Mouse (Mus musculus) right cerebral cortex, postnatal 4 days (tissue): ENCODE data around the gene Nfkb2.

Experiments used
- DNase-seq: peaks from one replicate; pipeline ENCODE4 v3.0.0-alpha.2; 2022

The Nfkb2 gene

DNA sequence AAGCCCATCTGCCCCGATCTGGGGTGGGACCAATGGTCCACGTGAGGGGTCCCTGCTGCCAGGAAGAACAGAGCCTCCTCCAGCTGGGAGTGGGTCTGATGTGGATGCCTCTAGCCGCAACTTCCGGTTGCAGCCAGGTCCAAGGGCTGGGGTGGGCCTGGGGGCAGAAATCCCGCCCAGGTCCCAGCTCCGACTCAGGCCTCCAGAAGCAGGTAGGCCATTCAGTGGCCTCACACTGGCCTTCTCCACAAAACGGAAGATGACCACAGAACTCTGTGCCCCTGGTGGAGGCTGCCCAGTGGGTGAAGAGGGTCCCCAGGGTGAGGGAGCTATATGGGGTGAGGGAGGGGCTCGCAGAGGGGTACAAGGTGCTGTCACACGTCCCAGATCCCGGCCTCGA is 20.2 kb downstream of the Nfkb2 start:
- no peak for DNase-seq

DNA sequence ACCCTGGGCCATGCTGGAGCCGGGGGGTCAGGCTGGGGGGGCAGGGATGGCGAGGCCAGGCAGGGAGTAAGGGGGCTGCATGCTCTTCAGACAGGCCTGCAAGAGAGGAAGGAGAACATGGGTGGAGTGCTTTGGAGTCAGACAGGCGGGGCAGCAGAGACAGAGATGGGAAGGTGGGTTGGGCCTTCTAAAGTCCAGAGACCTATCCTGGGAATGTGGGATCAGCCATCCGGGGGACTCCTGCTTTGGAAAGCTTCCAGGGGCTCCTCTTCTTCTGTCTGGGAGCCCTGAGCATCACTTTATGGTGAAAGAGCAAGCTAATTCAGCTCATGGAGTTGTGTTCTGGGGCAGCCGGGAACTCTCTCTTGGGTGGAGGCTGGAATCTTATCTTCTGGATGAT is 20.8 kb downstream of the Nfkb2 start:
- no peak for DNase-seq

GRCm38 (mm10) chr19:46326019-46326755 is 22.1 kb downstream of the Nfkb2 start:
- peak; percentile 57 for DNase-seq

DNA sequence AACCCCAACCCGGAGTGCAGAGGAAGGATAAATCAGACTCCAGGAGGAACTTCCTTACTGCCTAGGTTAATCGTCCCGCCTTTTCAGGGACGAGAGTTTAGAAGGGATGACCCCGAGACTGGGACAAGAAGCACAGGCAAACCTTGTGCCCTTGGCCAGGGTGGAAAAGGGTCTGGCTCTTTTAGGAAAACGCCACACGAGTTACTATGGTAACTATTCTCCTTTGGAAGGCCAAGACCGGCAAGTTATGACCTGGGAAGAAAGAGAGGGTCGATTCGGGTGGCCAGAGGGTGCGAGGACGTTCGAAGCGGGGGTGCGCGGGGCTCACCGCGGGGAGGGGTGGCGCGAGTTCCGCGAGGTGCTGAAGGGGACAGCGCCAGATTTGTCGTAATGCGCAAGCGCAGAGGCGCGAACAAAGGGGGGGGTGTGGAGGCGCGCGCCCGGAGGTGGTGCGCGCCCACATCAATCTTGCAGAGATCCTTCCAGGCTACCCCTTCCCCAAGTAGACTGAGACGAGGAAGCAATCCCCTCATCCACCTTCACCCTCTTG is 22.7 kb downstream of the Nfkb2 start, which contains the start of gene Psd:
Psd (minus strand) TSS at position 401 of the 550 bp plus-strand sequence.
- DNase-seq, result peak; percentile 80

- DNase-seq, result peak; percentile 16
Measured at GRCm38 (mm10) chr19:46327531-46328064, 23.5 kb downstream of the Nfkb2 start.

GRCm38 (mm10) chr19:46328081-46329030 is 24.2 kb downstream of the Nfkb2 start, which contains the start of gene Fbxl15:
TSS of gene Fbxl15 (plus strand) at chr19:46328184.
- peak; percentile 92 for DNase-seq

- DNase-seq, result no peak
Measured at GRCm38 (mm10) chr19:46329031-46329641, 25.0 kb downstream of the Nfkb2 start.

GRCm38 (mm10) chr19:46329951-46330350 is 25.8 kb downstream of the Nfkb2 start:
- DNase-seq, result peak; percentile 75

DNA sequence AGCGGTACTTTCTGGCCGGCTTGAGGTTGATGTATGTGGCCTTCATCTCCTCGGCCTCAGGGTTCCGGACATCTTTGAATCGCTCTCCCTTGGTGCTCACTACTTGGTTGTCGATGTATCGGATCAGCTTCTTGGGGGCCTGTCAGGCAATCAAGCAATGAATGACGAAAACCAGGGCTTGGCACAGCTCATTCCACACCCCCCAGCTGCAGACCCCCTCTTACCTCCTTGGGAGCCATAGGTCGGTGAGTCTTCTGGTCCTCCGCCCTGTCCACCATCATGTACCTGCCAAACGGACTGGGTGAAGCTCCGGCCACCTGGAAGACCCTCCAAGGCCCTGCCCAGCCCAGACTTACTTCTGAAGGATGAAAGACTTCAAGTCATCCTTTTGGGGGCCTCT is 26.6 kb downstream of the Nfkb2 start:
- DNase-seq, result no peak

DNA sequence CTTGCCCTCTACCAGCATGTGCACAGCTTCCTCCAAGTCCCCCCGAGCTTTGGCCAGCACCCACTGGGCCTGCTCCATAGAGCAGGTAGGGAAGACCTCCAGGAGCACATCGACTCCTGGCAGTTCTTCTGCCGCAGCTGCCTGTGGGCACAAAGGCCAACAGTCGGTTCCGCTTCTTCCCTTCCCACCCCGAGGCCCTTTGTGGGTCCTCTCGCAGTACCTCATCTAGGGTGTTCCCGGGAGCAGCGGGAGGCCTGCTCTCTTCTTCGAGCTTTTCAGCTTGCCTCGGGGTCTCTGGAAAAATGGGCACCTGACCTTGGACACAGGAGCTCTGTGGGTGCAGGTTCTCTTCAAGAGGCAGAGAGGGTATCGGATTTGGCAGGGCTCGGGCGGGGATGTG is 27.2 kb downstream of the Nfkb2 start:
- DNase-seq, result no peak

DNA sequence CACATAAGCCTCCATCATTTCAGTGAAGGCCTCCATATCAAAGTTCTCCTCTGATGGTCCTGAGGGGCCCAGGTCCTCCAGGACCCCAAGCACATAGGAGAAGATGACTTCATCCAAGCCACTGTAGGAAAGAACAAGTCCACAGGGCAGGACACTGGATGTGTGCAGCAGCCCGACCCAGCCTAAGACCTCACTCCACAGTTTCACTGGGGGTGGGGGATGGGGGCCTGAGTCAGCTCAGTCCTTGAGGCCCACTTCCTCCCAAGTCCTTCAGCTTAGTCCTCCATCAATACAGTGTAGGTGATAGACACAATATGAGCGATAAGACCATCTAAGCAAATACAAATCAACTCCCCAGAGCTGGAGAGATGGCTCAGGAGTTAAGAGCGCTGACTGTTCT is 27.8 kb downstream of the Nfkb2 start:
- DNase-seq, result peak; percentile 13

DNA sequence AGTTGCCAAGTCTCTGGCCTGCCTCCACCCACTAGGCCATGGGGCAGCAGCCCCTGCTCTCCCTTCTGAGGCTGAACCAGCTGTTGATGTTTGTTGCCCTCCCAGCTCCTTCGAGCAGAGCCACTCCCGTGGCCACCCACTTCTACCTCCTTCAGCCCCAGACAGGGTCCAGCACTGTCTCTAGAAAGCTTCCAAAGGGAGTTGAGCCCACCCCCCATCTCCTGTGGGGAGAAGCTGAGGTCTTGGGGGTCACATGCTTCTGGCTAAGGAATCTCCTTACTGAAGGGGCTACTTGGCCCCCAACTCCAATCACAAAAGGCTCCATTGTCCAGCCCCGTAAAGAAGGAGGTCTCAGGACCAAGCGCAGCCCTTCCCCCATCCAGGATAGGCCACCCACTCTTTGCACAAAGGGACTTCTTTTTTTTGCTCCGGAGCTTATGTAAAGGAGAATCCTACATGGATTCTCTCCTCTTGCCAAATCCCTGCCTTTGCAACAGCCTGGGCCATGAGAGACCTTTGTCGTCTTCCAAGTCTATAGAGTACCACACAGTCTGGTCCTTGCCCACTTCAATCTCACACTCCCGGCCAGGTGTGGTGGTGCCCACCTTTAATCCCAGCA is 28.7 kb downstream of the Nfkb2 start:
- no peak for DNase-seq

DNA sequence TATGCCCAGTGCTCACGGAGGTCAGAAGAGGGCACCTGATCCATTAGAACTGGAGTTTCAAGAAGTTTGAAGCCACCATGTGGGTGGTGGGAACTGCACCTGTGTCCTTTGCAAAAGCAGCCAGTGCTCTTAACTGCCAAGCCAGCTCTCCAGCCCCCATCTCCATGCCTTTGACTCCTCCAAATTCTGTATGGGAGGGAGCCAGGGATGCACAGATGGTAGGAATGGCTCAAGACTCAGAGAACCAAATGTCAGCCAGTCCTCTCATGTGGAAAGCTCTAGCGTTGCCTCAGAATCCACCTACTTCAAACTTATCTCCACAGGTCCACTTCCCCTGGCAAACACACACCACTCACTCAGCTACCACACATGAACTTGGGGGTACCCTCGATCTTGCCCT is 29.8 kb downstream of the Nfkb2 start:
- no peak for DNase-seq

DNA sequence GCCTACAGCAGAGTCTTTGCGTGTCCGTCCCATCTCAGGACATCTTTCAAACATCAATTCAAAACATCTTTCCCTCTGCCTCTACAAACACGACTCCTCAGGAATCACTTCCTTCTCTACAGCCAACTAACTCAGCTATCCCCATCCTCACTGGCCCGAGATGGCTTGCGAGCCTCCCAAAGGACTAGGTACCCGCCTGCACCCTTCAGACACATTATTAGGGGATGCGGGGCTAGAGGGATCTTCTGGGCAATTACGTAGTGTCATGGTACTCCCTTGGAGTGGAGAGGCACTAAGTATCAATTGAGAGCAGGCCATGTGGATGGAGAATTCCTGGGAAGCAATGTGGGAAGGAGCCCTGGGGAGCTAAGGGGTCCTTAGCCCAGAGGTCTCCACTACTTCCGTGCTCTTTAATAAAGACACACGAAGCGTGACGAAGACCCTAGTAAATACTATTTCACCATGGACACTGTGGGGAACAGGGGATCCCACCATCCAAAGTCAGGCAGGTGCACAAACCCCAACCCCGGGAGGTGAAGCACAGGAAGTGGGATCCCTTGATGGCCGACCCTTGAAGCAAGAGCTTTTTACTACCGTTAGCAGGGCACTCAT is 33.7 kb downstream of the Nfkb2 start:
- no peak for DNase-seq

DNA sequence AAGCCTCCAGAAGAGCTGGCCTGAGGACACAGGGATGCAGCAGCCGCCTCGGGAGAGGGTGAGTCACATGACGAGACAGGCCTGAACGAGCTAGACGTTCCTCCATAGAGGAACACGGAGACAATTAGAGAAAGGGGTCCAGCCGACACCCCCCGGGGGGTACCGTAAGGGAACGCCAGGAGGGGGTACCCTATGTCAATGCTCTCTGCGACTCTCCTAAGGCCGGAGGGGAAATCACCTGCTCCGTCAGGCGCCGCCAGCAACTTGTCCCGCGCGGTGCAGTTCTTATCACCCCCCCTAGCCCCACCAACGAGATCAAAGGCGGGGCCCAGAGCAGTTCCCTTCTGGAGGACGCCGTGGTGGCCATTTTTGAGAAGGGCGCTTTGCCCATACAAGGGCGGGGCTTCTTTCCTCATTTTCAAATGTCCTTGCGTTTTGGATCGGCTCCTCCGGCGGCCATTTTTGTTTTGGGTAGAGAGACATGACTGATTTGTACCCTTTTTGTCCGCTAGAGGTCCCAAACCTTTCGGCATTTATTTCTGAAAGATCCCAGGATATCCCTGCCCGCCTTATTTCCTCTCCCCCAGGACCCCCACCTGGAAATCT is 34.3 kb downstream of the Nfkb2 start, which contains the start of gene Cuedc2:
Cuedc2 (minus strand) TSS at position 372 of the 606 bp plus-strand sequence.
- DNase-seq, result peak; percentile 96

DNA sequence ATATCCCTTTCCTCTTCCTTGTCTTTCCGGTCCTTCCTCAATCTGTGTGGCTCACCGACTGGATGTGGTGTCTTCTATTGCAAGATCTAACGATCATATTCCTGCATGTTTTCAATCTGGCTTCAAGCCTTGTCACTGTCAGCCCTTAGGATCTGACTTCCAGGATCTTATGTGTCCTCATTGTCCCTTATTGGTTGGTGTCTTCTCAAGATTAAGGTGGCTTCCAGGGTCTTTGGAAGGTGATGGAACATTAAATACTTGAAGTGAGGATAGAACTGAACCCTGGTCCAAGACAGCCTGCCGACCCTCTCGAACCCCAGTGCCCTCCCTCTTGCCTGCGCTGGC is 34.8 kb downstream of the Nfkb2 start:
- DNase-seq, result no peak

GRCm38 (mm10) chr19:46339287-46339971 is 35.3 kb downstream of the Nfkb2 start:
- DNase-seq, result peak; percentile 51

GRCm38 (mm10) chr19:46344710-46345419 is 40.7 kb downstream of the Nfkb2 start:
- DNase-seq, result no peak

GRCm38 (mm10) chr19:46347146-46347545 is 43.0 kb downstream of the Nfkb2 start:
- DNase-seq, result no peak
